Mouse (Mus musculus) forebrain, embryonic 16.5 days (tissue): Measurements from ENCODE around the gene Madd. TPM values are rescaled to one million over a fixed set of nuclear protein-coding genes. Genes with fewer than 3 reads are reported as not detected.

Experiments used
- ATAC-seq: fragments of 200-750 bp; cut with Nextera tagmentation; 2 replicates; pipeline ENCODE4 v1.8.0; 2017; ENCODE audit warnings: mild to moderate bottlenecking, moderate library complexity
- H3K27ac ChIP-seq: fragments of 300-500 bp; sonication (generic); 2 replicates; pipeline ENCODE4 v1.5.1; 2014; ENCODE audit warnings: low read length, control low read depth
- H3K27me3 ChIP-seq: fragments of 300-500 bp; sonication (generic); replicated peaks from 2 replicates; pipeline ENCODE4 v1.6.1; 2014; ENCODE audit warnings: low read length; ENCODE audit not compliant: control insufficient read depth, insufficient read depth
- H3K36me3 ChIP-seq: fragments of 300-500 bp; sonication (generic); 2 replicates; pipeline ENCODE4 v1.6.1; 2014; ENCODE audit not compliant: control insufficient read depth, insufficient read depth
- H3K4me1 ChIP-seq: fragments of 300-500 bp; sonication (generic); replicated peaks from 2 replicates; pipeline ENCODE4 v1.6.1; 2014; ENCODE audit warnings: low read length; ENCODE audit not compliant: control insufficient read depth, insufficient read depth
- H3K4me2 ChIP-seq: fragments of 300-500 bp; sonication (generic); 2 replicates; pipeline ENCODE4 v1.6.1; 2014; ENCODE audit warnings: mild to moderate bottlenecking, low read length, control low read depth
- H3K4me3 ChIP-seq: fragments of 300-500 bp; sonication (generic); replicated peaks from 2 replicates; pipeline ENCODE4 v1.5.1; 2014; ENCODE audit warnings: mild to moderate bottlenecking, low read length, control low read depth
- H3K9ac ChIP-seq: fragments of 300-500 bp; sonication (generic); replicated peaks from 2 replicates; pipeline ENCODE4 v1.6.1; 2014; ENCODE audit warnings: low read depth, low read length, control low read depth
- H3K9me3 ChIP-seq: fragments of 300-500 bp; sonication (generic); 2 replicates; pipeline ENCODE4 v1.6.1; 2016; ENCODE audit warnings: low read length; ENCODE audit not compliant: control insufficient read depth
- WGBS: fragments of 180-500 bp; shearing (Covaris S2); extraction: QIAGEN DNeasy Blood & Tissue Kit; methylation state at CpG from one replicate; pipeline ENCODE4 v1.1.7; 2014; 5-methylcytosine and 5-hydroxymethylcytosine counted together
- polyA plus RNA-seq: library from polyadenylated mRNA; unstranded; fragments of >200 nt; fragmentation: Nextera tagmentation; extraction: Ambion mirVana; gene quantifications from 2 replicates; pipeline ENCODE4 v1.2.1, GENCODE M21; 2015

Madd gene
- polyA plus RNA-seq, 1 experiment from 2014 or later: 59.4 TPM

DNA sequence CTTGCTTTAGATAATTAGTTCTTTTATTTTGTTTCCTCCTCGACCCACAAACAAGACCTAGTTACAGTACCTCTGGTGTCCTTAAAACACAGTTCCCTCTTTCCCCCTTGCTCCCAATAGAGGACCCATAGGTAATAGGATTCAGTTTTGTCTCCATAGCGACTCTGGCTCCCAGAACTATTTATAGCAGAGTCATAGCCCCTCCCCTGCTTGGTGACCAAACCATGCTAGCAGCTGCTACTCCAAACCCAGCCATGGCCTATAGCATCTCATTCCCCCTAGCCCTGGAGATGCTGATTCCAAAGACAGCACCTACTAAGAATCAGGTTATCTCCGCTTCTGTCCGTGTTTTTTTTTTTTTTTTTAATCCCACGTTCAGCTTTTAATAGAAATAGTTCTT, 2.9 kb downstream of the Madd start:
- H3K4me3 ChIP-seq: no peak overlapping the region

DNA sequence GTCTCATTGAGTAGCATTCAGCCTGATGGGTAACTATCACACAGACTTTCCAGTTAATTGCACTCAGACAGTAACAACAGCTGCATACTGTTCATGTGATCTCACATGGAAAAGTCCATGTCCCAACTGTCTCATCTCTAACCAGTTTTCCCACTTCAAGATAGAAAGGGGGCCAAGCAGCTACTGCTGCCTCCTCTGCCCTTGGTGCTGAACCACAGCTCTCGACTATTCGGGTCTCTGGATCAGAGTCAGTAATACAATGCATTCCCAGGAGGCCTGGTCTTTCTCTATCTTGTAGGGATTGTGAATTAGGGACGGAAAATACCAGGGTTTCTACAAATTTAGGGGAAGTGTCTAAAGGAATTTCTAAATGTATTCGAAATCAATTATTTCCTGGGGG, 3.8 kb downstream of the Madd start:
- no peak overlapping the region for H3K4me3 ChIP-seq
- no peak for ATAC-seq
- H3K9me3 ChIP-seq: no peaks in the 10 kb centered on the region
- no peak overlapping the region for H3K9ac ChIP-seq
- H3K27ac ChIP-seq: no peak overlapping the region
- peaks cover 8% of the 10 kb centered on the region for H3K36me3 ChIP-seq
- H3K4me1 ChIP-seq: peaks cover 28% of the 10 kb centered on the region
- WGBS: 47% methylated on average over 4 of the region's 4 CpGs
- no peaks in the 10 kb centered on the region for H3K27me3 ChIP-seq
- H3K4me2 ChIP-seq: no peak overlapping the region

More for the DNA sequence above, 2.9 kb downstream of the Madd start:
- H3K27me3 ChIP-seq: no peaks in the 10 kb centered on the region
- no peaks in the 10 kb centered on the region for H3K9me3 ChIP-seq
- no peak for ATAC-seq
- peaks cover 28% of the 10 kb centered on the region for H3K4me1 ChIP-seq
- H3K27ac ChIP-seq: no peak overlapping the region
- 69% methylated on average over 5 of the region's 5 CpGs for WGBS
- H3K4me2 ChIP-seq: no peak overlapping the region
- H3K36me3 ChIP-seq: peaks cover 5% of the 10 kb centered on the region
- no peak overlapping the region for H3K9ac ChIP-seq

DNA sequence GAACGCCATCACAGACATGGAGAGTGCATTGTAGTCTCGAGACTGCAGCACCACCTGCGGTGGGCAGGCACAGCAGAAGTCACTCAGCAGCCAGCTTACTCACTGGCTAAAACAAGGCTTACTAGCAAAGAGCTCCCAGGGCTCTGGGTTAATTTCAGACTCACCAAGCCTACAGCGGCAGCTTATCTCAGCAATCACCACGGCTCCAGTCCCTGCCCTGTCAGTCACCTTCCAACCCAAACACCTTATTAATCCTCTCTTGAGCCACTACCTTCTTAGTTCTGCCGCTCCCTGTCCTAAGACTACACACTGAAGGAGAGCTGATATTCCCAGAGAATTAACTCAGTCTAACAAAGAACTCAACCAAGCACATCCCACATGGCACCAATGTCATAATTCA, 7.4 kb downstream of the Madd start:
- H3K9me3 ChIP-seq: no peaks in the 10 kb centered on the region
- H3K9ac ChIP-seq: no peak overlapping the region
- no peak overlapping the region for H3K27ac ChIP-seq
- no peak overlapping the region for H3K4me3 ChIP-seq
- ATAC-seq: no peak
- H3K36me3 ChIP-seq: peaks cover 20% of the 10 kb centered on the region
- no peaks in the 10 kb centered on the region for H3K27me3 ChIP-seq
- no peak overlapping the region for H3K4me2 ChIP-seq
- WGBS: 71% methylated on average over 6 of the region's 6 CpGs
- H3K4me1 ChIP-seq: peaks cover 16% of the 10 kb centered on the region

DNA sequence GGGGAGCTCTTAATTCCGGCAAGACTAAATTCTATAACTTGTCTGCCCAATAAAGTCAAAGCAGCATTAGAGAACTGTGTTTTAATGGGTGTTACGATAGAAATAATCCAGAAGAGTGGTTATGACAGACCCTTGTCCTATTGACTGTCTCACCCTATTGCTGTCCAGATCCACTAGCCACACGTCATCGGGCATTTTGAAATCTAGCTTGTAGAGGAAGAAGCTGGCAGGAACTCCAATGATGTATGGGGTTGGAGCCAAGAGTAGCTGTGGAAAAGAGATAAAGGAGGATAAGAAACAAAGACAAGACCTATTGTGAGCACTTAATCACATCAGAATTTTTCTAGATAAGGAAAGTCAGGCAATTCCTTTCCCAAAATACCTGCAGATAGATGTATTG, 8.1 kb downstream of the Madd start:
- no peak overlapping the region for H3K4me3 ChIP-seq
- no peak overlapping the region for H3K9ac ChIP-seq
- no peaks in the 10 kb centered on the region for H3K27me3 ChIP-seq
- H3K4me1 ChIP-seq: peaks cover 9% of the 10 kb centered on the region
- 89% methylated on average over 4 of the region's 4 CpGs for WGBS
- no peaks in the 10 kb centered on the region for H3K9me3 ChIP-seq
- H3K4me2 ChIP-seq: no peak overlapping the region
- ATAC-seq: no peak
- no peak overlapping the region for H3K27ac ChIP-seq
- H3K36me3 ChIP-seq: peaks cover 22% of the 10 kb centered on the region

DNA sequence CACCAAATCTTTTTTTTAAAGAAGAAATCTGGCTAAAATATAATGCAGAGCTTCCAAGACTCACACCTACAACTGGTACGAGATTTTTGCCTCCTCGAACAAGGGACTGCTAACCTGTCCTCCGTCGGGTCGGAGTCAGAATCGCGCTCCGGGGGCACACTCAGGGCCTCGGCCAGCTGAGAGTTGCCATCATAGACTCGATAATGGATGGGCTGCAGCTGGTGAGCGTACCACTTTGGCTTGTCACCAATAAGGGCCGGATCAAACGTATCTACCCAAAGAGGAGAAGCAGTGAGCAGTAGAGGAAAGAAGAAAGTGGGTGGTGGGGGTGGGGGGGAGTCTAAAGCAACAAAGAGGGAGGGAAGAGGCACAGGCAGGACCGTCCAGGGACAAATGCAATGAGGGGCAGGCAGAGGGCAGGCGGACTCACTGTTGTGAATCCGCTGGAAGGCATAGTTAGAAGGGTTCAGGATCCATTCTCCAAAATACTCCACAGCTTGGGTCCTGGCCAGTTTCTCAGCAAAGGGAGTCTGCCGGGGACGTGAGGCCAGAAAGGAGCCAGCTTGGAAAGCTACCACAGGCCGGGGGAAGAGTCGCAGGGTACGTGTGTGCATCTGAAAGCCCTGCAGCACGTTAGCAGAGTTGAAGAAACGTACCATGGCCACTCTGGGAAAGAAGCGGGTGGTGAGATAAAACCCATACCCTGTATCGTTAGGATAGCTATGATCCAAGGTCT, 13.9 kb downstream of the Madd start:
- no peaks in the 10 kb centered on the region for H3K27me3 ChIP-seq
- ATAC-seq: no peak
- H3K9ac ChIP-seq: no peak overlapping the region
- H3K4me2 ChIP-seq: no peak overlapping the region
- WGBS: 88% methylated on average over 25 of the region's 25 CpGs
- no peaks in the 10 kb centered on the region for H3K4me1 ChIP-seq
- no peak overlapping the region for H3K27ac ChIP-seq
- peaks cover 40% of the 10 kb centered on the region for H3K36me3 ChIP-seq
- H3K9me3 ChIP-seq: no peaks in the 10 kb centered on the region
- no peak overlapping the region for H3K4me3 ChIP-seq

DNA sequence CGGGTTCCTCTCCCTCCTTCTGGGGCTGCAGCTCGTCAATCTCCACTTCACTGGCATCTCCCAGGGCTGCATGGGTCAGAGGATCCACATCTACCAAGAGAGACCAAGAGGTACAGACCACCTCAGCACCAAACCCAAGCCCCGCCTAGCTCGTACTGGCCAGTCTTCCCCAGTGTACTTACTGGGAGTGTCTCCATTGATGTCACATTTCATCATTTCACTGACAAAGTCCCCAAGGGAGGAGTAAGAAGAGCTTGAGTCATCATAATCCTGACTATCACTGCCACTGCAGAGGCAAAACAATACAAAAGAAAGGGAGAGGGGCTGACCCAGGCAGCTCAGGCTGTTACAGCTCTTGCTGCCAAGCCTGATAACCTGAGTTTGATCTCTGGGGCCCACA, 16.0 kb downstream of the Madd start:
- H3K9ac ChIP-seq: no peak overlapping the region
- H3K27ac ChIP-seq: no peak overlapping the region
- 82% methylated on average over 4 of the region's 4 CpGs for WGBS
- no peaks in the 10 kb centered on the region for H3K27me3 ChIP-seq
- H3K4me1 ChIP-seq: no peaks in the 10 kb centered on the region
- no peak overlapping the region for H3K4me2 ChIP-seq
- H3K36me3 ChIP-seq: peaks cover 45% of the 10 kb centered on the region
- no peak overlapping the region for H3K4me3 ChIP-seq
- no peaks in the 10 kb centered on the region for H3K9me3 ChIP-seq
- no peak for ATAC-seq

DNA sequence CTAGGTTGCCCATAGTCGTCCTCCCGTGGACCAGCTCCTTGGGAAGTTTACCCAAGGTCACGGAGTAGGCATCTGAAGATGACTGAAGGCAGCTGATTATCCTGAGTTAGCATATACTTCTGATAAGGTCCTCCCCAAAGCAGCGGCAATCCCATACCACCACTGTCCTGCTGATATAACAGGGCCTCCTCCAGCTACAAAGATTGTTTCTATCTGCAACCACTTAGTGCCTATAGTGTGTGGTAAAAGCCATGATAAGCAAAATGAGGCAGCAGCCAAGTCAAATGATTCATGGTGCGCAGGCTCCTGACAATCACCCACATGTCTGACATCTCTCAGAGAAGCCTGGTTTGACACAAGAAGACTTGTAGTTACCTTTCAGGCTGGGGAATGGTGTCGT, 18.6 kb downstream of the Madd start:
- no peaks in the 10 kb centered on the region for H3K9me3 ChIP-seq
- no peak overlapping the region for H3K4me3 ChIP-seq
- WGBS: 89% methylated on average over 6 of the region's 6 CpGs
- peaks cover 48% of the 10 kb centered on the region for H3K36me3 ChIP-seq
- no peak for ATAC-seq
- no peak overlapping the region for H3K27ac ChIP-seq
- no peak overlapping the region for H3K9ac ChIP-seq
- no peak overlapping the region for H3K4me2 ChIP-seq
- H3K4me1 ChIP-seq: no peaks in the 10 kb centered on the region
- H3K27me3 ChIP-seq: no peaks in the 10 kb centered on the region

DNA sequence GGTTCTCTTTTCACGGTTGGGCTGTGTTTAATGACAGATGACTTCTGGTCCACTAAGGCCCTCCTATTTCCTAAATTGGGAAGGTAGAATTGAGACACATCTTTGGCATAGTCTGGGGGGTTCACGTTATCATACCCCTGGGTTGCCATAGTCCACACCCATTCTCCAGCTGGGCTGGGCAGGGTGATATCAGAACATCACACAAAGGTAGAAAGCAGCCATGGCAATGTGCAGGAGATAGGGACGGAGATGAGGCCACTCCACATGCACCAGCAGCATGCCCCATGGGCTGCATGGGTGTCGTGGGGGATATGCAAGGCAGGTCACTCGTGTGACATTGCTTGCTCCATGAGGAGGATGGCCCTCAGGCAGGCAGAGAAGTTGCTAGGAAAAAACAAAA, 20.1 kb downstream of the Madd start:
- no peak overlapping the region for H3K27ac ChIP-seq
- H3K27me3 ChIP-seq: no peaks in the 10 kb centered on the region
- ATAC-seq: no peak
- no peak overlapping the region for H3K9ac ChIP-seq
- H3K9me3 ChIP-seq: no peaks in the 10 kb centered on the region
- H3K4me3 ChIP-seq: no peak overlapping the region
- H3K4me2 ChIP-seq: no peak overlapping the region
- H3K4me1 ChIP-seq: no peaks in the 10 kb centered on the region
- 92% methylated on average over 5 of the region's 5 CpGs for whole genome bisulfite sequencing
- H3K36me3 ChIP-seq: peaks cover 44% of the 10 kb centered on the region

DNA sequence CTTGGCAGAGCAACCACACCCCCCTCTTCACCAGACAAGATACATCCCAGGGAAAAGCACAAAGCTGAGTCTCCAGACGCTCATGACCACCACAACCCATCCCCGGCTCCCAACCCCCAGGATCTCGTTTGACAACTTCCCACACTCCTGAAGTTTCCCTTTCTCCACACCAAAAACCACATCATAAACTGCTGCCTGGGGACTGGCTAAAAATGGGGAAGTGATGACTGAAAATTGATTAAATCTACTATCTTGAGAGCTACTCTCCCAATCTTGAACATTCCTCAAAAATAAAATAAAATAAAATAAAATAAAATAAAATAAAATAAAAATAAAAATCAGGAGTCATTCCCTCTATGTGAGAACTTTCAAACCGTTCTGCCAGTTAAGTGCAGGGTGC, 20.7 kb downstream of the Madd start:
- peaks cover 48% of the 10 kb centered on the region for H3K36me3 ChIP-seq
- ATAC-seq: no peak
- H3K4me2 ChIP-seq: no peak overlapping the region
- no peak overlapping the region for H3K4me3 ChIP-seq
- H3K27ac ChIP-seq: no peak overlapping the region
- no peaks in the 10 kb centered on the region for H3K9me3 ChIP-seq
- H3K4me1 ChIP-seq: no peaks in the 10 kb centered on the region
- H3K27me3 ChIP-seq: no peaks in the 10 kb centered on the region
- WGBS: 93% methylated on average over 4 of the region's 4 CpGs
- H3K9ac ChIP-seq: no peak overlapping the region

DNA sequence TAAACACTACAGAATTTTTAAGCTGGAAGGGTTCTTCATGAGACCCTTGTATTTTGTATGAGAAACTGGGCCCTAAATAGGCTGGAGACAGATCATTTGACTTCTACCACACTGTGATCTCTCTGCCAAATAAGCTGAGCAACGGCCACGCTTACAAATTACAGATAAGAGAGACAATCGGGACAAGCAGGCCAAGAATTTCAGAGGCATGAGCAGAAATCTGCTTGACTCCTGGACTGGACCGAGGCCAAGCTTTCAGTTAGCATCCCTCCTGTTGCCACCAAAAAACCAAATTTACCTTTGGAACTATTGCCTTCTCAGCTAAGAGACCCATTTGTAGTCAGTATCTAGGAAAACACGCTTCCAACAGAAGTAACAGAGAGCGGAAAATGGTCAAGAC, 23.0 kb downstream of the Madd start:
- 98% methylated on average over 6 of the region's 6 CpGs for WGBS
- Histone ChIP-seq H3K27ac (no peak overlapping the region), H3K9me3 (no peaks in the 10 kb centered on the region), H3K9ac (no peak overlapping the region), H3K27me3 (no peaks in the 10 kb centered on the region), H3K4me2 (no peak overlapping the region), H3K4me3 (no peak overlapping the region), H3K36me3 (peaks cover 49% of the 10 kb centered on the region), H3K4me1 (no peaks in the 10 kb centered on the region)
- ATAC-seq: no peak
